Mouse (Mus musculus): ENCODE measurements around the gene 9930022D16Rik.

The 9930022D16Rik gene

DNA sequence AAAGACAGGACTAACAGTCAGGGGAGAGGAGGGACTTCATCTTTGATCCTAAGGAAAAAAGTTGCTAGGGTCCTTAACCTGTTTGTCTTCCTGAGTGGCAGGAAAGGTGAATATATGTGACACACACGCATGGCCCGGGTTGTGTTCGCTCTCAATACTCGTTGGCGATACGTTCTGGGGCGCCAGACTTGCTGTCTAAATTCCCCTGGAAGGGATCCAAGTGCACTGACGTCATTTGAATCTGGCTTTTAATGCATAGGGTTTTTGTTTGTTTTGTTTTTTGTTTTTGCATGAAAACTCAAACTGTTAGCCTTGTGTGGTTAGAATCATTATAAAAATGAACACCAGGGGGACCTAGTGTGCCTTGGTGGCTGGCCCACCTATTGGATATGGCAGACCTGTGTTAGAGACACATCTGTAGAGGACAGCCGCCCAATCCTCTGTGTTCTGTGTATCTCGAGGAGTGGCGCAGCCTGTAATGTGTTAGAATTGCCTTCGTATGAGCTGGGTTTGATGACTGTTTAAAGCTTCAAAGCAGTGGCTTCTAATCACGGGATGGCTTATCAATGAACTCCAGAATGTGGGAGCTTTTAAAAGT, 31.8 kb downstream of the 9930022D16Rik start:
- no peak for DNase-seq (ENCODE audit: low spot score in 2 of 2)

DNA sequence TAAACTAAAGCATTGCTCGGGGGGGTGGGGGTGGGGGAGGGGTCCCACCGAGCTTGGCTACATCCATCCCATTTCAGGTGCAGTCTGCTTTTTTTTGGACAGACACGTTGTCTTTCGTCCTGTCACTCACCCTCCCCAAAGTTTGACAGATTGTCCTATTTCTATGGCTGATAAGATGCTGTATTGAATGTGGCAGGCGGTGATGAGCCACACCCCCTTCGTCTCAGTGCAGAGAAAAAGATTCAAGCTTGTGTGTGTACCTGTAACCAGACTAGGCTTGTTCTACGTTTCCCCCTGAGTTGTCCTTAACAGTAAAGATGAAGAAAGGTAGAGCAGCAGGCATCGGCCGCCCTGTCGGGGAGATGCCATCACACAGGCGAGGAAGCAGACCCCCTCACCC, 37.5 kb downstream of the 9930022D16Rik start:
- no peak for DNase-seq (ENCODE audit: low spot score in 2 of 2)

DNA sequence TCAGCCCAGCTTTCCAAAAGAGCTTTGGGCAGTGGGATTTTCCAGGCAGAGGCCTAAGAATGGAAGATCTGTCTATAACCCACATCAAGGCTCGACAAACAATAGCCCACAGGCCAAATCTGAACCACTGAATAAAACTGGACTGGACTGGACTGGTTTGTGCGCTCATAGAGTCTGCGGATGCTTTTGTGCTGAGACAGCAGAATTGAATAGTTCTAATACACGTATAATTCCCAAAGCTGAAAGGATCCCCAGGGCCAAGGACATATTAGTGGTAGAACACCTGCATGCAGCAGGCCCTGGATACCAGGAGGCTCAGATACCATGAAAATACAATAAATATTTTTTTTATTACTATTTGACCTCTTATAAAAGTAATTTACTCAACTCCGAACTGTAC, 42.5 kb downstream of the 9930022D16Rik start:
- no peak for DNase-seq (ENCODE audit: low spot score in 2 of 2)

DNA sequence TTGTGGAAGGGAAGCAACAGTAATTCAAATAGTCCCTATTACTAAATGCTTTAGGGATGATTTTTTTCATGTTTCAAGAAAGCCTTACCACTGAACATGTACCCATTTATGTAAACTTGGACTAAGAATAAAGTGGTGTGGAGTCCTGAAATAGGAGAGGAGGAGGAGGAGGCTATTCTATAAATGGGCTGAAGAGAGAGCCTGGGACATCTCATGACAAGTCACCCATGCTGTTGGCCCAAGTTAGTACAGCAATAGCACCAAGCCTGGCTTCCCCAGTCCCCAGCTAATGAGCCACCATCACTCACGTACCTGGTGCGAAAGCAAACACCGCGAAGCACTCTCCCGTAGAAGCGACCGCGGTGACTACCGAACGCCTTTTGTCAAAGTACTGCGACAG, 44.4 kb downstream of the 9930022D16Rik start:
- no peak for DNase-seq (ENCODE audit: low spot score in 2 of 2)

DNA sequence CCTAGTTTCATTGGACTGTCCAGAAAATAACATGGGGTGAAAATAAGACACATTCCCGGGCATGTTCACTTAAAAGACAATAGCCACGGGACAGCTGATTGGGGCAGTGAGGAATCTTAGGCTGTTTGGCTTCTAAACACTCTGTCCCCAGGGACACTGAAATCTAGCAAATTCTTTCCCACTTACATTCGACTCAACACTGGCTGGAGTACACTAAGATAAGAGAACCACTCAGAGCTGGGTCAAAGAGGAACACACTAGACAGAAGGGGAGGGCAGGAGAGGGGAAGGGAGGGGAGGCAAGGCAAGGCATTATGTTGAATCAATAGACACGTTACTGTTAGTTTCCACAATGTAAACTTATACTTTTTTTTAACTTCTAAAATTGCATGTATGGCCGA, 46.9 kb downstream of the 9930022D16Rik start:
- no peak for DNase-seq (ENCODE audit: low spot score in 2 of 2)

DNA sequence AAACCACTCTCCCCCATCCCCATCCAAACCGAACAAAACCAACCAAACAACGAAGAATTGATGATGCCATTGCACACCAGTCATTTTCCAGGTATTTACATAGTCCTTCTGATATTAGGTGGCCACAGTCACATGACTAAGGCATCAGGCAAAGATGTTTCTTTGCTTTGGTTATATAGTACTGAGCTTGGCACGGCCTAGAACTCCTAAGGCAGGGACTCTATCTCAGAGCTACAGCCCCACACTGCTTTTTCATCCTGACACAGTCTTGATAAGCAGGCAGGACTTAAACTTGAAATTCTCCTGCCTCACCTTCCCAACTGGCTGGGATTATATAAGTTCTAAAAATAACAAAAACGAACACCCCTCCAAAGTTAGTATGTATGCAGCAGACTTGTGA, 51.4 kb downstream of the 9930022D16Rik start:
- DNase-seq (ENCODE audit: low spot score in 2 of 2): no peak

DNA sequence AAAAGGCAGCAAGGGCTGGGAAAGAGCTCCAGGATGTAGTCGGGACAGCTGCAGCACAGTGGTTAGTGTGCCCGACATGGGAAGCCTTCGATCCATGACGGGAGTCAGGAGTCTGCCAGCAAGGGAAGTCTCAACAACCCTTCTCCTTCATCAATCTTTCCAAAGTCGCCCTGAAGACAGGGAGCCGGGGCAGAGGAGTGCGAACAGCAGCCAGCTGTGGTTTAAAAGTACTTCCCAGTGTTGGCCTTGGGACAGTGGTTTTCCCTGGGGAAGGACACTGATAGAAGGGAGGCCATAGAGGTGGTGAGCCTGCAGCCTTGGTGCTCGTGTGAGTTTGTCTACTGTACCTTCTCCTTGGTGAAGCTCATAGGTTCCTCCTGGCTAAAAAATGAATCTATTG, 53.3 kb downstream of the 9930022D16Rik start:
- DNase-seq (ENCODE audit: low spot score in 2 of 2): no peak

DNA sequence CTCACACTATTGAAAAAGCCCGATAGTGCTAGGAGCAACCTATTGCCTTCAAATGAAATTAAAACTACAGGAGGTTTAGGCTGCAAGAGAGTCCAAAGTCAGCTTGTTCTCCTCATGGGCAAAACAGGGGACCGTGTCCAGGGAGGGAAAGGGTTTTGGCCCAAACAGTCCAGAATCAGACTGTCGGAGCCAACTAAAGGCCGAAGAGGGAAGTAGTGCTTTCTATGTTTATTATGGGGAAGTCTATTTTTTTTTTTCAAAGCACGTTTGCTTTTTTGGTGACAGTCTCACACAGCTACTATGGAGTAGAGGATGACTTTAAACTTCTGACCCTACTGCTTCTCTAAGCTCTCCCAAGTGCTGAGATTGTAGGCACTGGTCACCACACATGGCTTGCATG, 54.4 kb downstream of the 9930022D16Rik start:
- DNase-seq (ENCODE audit: low spot score in 2 of 2): no peak

Data from frontal cortex, postnatal 25 days (tissue).